Mouse (Mus musculus) heart, postnatal 10 days (tissue): ENCODE measurements around the gene Tmub1. TPM values are rescaled to one million over a fixed set of nuclear protein-coding genes. Genes with fewer than 3 reads are reported as not detected.
"Not testable (repeated sequence)": the region's sequence is repeated elsewhere in the genome, so short reads cannot be mapped to it uniquely, and the experiment has no call there.

Source experiments
- DNase-seq, 2 experiments: peaks; one replicate each; pipeline ENCODE4 v3.0.0; 2021
- intact Hi-C: fragments of 180-260 bp; cut with DNase I; formaldehyde crosslinking; loops from one replicate; pipeline ENCODE4 v1.15.1; 2025
- total RNA-seq, 2 experiments: library from RNA; stranded (reverse); gene quantifications; 2 replicates each; pipeline ENCODE4 v1.2.3; 2021

The Tmub1 gene
- total RNA-seq, 2 experiments from 2014 or later, result 9.6 to 10.7 TPM

- DNase-seq, result no peak
- intact Hi-C loops, result no loop called here
Observed at GRCm38 (mm10) chr5:24399686-24400085, 48.0 kb downstream of the Tmub1 start.

GRCm38 (mm10) chr5:24396254-24396653 lies 51.4 kb downstream of the Tmub1 start:
- intact Hi-C loops, DNase-seq: not testable (repeated sequence)

Other genes starting within 250 kb of the Tmub1 start
- 10 to 100 TPM; 90.5 to 93.9 TPM for gene Kcnh2, start 96.2 kb downstream of the Tmub1 start, total RNA-seq
- 10 to 100 TPM; 44.0 to 44.4 TPM for gene Nos3, start 83.0 kb downstream of the Tmub1 start, total RNA-seq
- under 1 TPM; 0.62 to 0.89 TPM for gene Atg9b, start 55.7 kb downstream of the Tmub1 start, total RNA-seq
- gene Abcb8, start 54.2 kb downstream of the Tmub1 start, total RNA-seq, result 10 to 100 TPM; 85.0 to 88.5 TPM
- gene Asic3, start 34.5 kb downstream of the Tmub1 start, total RNA-seq, result under 1 TPM; 0.12 to 0.22 TPM
- gene Cdk5, start 24.3 kb downstream of the Tmub1 start, total RNA-seq, result 10 to 100 TPM; 21.5 to 25.0 TPM
- 10 to 100 TPM; 49.2 to 52.4 TPM for gene Slc4a2, start 24.0 kb downstream of the Tmub1 start, total RNA-seq
- 100 to 1,000 TPM; 207 to 209 TPM for gene Fastk, start 2.6 kb downstream of the Tmub1 start, total RNA-seq
- gene Agap3, start 4.3 kb upstream of the Tmub1 start, total RNA-seq, result 10 to 100 TPM; 83.1 to 84.8 TPM
- under 1 TPM in 1 of 2 experiments, not detected in 1; 0.10 TPM for gene Gbx1, start 79.3 kb upstream of the Tmub1 start, total RNA-seq
- 10 to 100 TPM; 41.9 to 47.0 TPM for gene Asb10, start 93.1 kb upstream of the Tmub1 start, total RNA-seq
- gene 4931409K22Rik, start 109.0 kb upstream of the Tmub1 start, total RNA-seq, result not detected
- 10 to 100 TPM; 44.2 to 47.5 TPM for gene Abcf2, start 129.6 kb upstream of the Tmub1 start, total RNA-seq
- 10 to 100 TPM; 19.4 to 19.8 TPM for gene Chpf2, start 138.9 kb upstream of the Tmub1 start, total RNA-seq
- gene Smarcd3, start 176.6 kb upstream of the Tmub1 start, total RNA-seq, result 10 to 100 TPM; 61.4 to 67.8 TPM
- 10 to 100 TPM; 29.3 to 31.6 TPM for gene Nub1, start 237.7 kb upstream of the Tmub1 start, total RNA-seq